Mouse (Mus musculus): ENCODE results near the gene Gm973. TPM values are rescaled to one million over a fixed set of nuclear protein-coding genes. Genes with fewer than 3 reads are reported as not detected.
A peak's percentile ranks its signal among the peaks of the same experiment; 100 is the strongest.

The Gm973 gene
- polyA plus RNA-seq, 1 experiment, result 0.22 TPM

- WGBS, result 29% methylated on average over 21 of the region's 21 CpGs
- H3K4me3 ChIP-seq (ENCODE audit: insufficient read depth, low read depth, low read length), result no peak overlapping the region
These were observed 58.5 kb downstream of the Gm973 start for GRCm38 (mm10) chr1:59574262-59575187.

GRCm38 (mm10) chr1:59578770-59579169, 62.7 kb downstream of the Gm973 start:
- Histone ChIP-seq H3K4me3 (ENCODE audit: insufficient read depth, low read depth, low read length) (no peak overlapping the region), H3K4me1 (ENCODE audit: control insufficient read depth, insufficient read depth, low read length) (no peaks in the 10 kb centered on the region), H3K36me3 (ENCODE audit: control insufficient read depth, insufficient read depth, low read length) (no peaks in the 10 kb centered on the region), H3K27ac (ENCODE audit: insufficient read depth, low read depth, low read length) (no peak overlapping the region), H3K27me3 (replicated peaks; ENCODE audit: control insufficient read depth, insufficient read depth, low read length) (no peaks in the 10 kb centered on the region)
- 73% methylated on average over 4 of the region's 4 CpGs for WGBS
- no peak for DNase-seq
- TF ChIP-seq CTCF (conservative IDR thresholded peaks at IDR 0.05; ENCODE audit: insufficient read depth, insufficient read length, low read depth, low read length) (no peak), POLR2A (IDR thresholded peaks at IDR 0.05; ENCODE audit: low read depth, low read length) (no peak)

More at GRCm38 (mm10) chr1:59574262-59575187, 58.5 kb downstream of the Gm973 start:
- TF ChIP-seq CTCF (conservative IDR thresholded peaks at IDR 0.05; ENCODE audit: insufficient read depth, insufficient read length, low read depth, low read length) (no peak), POLR2A (IDR thresholded peaks at IDR 0.05; ENCODE audit: low read depth, low read length) (no peak)
- Histone ChIP-seq H3K27ac (ENCODE audit: insufficient read depth, low read depth, low read length) (no peak overlapping the region), H3K4me1 (ENCODE audit: control insufficient read depth, insufficient read depth, low read length) (no peaks in the 10 kb centered on the region), H3K27me3 (replicated peaks; ENCODE audit: control insufficient read depth, insufficient read depth, low read length) (no peaks in the 10 kb centered on the region), H3K36me3 (ENCODE audit: control insufficient read depth, insufficient read depth, low read length) (no peaks in the 10 kb centered on the region)
- DNase-seq, result no peak

- no peak for DNase-seq
- H3K36me3 ChIP-seq (ENCODE audit: control insufficient read depth, insufficient read depth, low read length), result no peaks in the 10 kb centered on the region
- TF ChIP-seq POLR2A (IDR thresholded peaks at IDR 0.05; ENCODE audit: low read depth, low read length) (no peak), CTCF (conservative IDR thresholded peaks at IDR 0.05; ENCODE audit: insufficient read depth, insufficient read length, low read depth, low read length) (no peak)
These were observed 63.3 kb downstream of the Gm973 start for GRCm38 (mm10) chr1:59579327-59579726.

GRCm38 (mm10) chr1:59580131-59580751, 64.2 kb downstream of the Gm973 start:
- Histone ChIP-seq H3K27me3 (replicated peaks; ENCODE audit: control insufficient read depth, insufficient read depth, low read length) (no peaks in the 10 kb centered on the region), H3K4me3 (ENCODE audit: insufficient read depth, low read depth, low read length) (no peak overlapping the region), H3K27ac (ENCODE audit: insufficient read depth, low read depth, low read length) (no peak overlapping the region), H3K4me1 (ENCODE audit: control insufficient read depth, insufficient read depth, low read length) (no peaks in the 10 kb centered on the region), H3K36me3 (ENCODE audit: control insufficient read depth, insufficient read depth, low read length) (no peaks in the 10 kb centered on the region)
- 48% methylated on average over 8 of the region's 8 CpGs for WGBS
- no peak for DNase-seq
- TF ChIP-seq POLR2A (IDR thresholded peaks at IDR 0.05; ENCODE audit: low read depth, low read length) (no peak), CTCF (conservative IDR thresholded peaks at IDR 0.05; ENCODE audit: insufficient read depth, insufficient read length, low read depth, low read length) (no peak)

More at GRCm38 (mm10) chr1:59579327-59579726, 63.3 kb downstream of the Gm973 start:
- 69% methylated on average over 5 of the region's 5 CpGs for WGBS
- H3K27ac ChIP-seq (ENCODE audit: insufficient read depth, low read depth, low read length), result no peak overlapping the region
- no peaks in the 10 kb centered on the region for H3K4me1 ChIP-seq (ENCODE audit: control insufficient read depth, insufficient read depth, low read length)
- no peak overlapping the region for H3K4me3 ChIP-seq (ENCODE audit: insufficient read depth, low read depth, low read length)
- H3K27me3 ChIP-seq (replicated peaks; ENCODE audit: control insufficient read depth, insufficient read depth, low read length), result no peaks in the 10 kb centered on the region

- H3K36me3 ChIP-seq (ENCODE audit: control insufficient read depth, insufficient read depth, low read length), result no peaks in the 10 kb centered on the region
- WGBS, result 75% methylated on average over 3 of the region's 3 CpGs
- no peaks in the 10 kb centered on the region for H3K4me1 ChIP-seq (ENCODE audit: control insufficient read depth, insufficient read depth, low read length)
- DNase-seq, result no peak
- TF ChIP-seq POLR2A (IDR thresholded peaks at IDR 0.05; ENCODE audit: low read depth, low read length), result no peak
- no peak overlapping the region for H3K27ac ChIP-seq (ENCODE audit: insufficient read depth, low read depth, low read length)
- H3K27me3 ChIP-seq (replicated peaks; ENCODE audit: control insufficient read depth, insufficient read depth, low read length), result no peaks in the 10 kb centered on the region
- no peak overlapping the region for H3K4me3 ChIP-seq (ENCODE audit: insufficient read depth, low read depth, low read length)
These were observed 64.8 kb downstream of the Gm973 start for GRCm38 (mm10) chr1:59580880-59581279.

- Histone ChIP-seq H3K4me1 (ENCODE audit: control insufficient read depth, insufficient read depth, low read length) (no peaks in the 10 kb centered on the region), H3K4me3 (ENCODE audit: insufficient read depth, low read depth, low read length) (no peak overlapping the region), H3K27ac (ENCODE audit: insufficient read depth, low read depth, low read length) (no peak overlapping the region), H3K27me3 (replicated peaks; ENCODE audit: control insufficient read depth, insufficient read depth, low read length) (0 out of 2 replicates have a peak, but pooled peaks cover 1% of the 10 kb centered on the region), H3K36me3 (ENCODE audit: control insufficient read depth, insufficient read depth, low read length) (no peaks in the 10 kb centered on the region)
- peak; percentile 66 for DNase-seq
- peak; percentile 76 for TF ChIP-seq CTCF (conservative IDR thresholded peaks at IDR 0.05; ENCODE audit: insufficient read depth, insufficient read length, low read depth, low read length)
- no peak for TF ChIP-seq POLR2A (IDR thresholded peaks at IDR 0.05; ENCODE audit: low read depth, low read length)
- WGBS, result 21% methylated on average over 18 of the region's 18 CpGs
These were observed 68.8 kb downstream of the Gm973 start for GRCm38 (mm10) chr1:59584656-59585410.
